Mouse (Mus musculus) lung, adult 18-20 months (tissue): ENCODE results near the gene Hist1h2ae.
"Not testable (repeated sequence)": the region's sequence is repeated elsewhere in the genome, so short reads cannot be mapped to it uniquely, and the experiment has no call there.

Source experiments
- DNase-seq, 2 experiments: peaks; one replicate each; pipeline ENCODE4 v3.0.0; 2022; ENCODE audit warnings: mixed read lengths in 2 of 2

Hist1h2ae gene

GRCm38 (mm10) chr13:23583387-23584068, 12.5 kb upstream of the Hist1h2ae start:
- DNase-seq: no peak

- DNase-seq: no peak
These were observed 11.4 kb upstream of the Hist1h2ae start for GRCm38 (mm10) chr13:23582219-23583056.

DNA sequence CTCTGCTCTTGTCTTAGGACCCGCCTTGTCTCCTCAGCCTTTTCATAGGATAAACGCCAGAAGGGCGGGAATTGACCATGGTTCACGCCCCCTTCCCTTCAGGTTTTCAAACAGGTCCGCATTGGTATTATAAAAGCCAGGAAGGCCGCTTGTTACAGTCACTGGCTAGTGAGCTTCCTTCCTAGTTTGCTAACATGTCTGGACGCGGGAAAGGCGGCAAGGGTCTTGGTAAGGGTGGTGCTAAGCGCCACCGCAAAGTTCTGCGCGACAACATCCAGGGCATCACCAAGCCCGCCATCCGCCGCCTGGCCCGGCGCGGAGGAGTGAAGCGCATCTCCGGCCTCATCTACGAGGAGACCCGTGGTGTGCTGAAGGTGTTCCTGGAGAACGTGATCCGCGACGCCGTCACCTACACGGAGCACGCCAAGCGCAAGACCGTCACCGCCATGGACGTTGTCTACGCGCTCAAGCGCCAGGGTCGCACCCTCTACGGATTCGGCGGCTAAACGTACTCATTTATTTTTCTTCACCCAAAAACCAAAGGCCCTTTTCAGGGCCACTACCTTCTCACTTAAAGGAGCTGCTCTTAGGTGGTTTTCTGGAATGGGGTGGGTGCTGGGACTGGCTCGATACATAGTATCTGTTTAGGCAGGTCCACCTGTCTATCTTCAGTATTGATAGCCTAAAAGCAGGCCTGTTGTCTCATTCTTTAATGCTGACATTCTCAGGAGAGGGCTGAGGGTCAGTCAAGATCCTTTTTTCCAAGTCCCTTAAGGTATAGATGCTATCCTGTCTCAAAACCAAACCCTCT, 10.6 kb upstream of the Hist1h2ae start, which contains the start of gene Hist1h4d:
Gene Hist1h4d (plus strand): TSS at position 191 of the 811 bp plus-strand sequence.
- peak; percentile 98 for DNase-seq

DNA sequence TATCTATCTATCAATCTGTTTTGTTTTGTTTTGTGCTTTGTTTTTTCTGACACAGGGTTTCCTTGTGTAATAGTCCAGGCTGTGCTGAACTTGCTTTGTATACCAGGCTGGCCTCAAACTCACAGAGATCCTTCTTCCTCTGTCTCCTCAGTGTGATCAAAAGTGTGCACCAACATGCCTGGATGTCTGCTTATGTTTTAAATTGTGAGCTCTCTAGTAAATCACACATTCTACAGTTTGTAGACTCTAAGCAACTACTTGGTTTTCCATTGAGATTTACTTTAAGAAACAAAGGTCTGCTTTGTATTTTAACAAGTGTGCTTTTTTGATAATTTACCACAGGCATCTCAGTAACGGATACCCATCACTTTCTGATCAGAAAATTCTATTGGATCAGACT, 6.8 kb upstream of the Hist1h2ae start:
- DNase-seq: no peak

GRCm38 (mm10) chr13:23576906-23577639, 6.1 kb upstream of the Hist1h2ae start:
- DNase-seq: no peak

DNA sequence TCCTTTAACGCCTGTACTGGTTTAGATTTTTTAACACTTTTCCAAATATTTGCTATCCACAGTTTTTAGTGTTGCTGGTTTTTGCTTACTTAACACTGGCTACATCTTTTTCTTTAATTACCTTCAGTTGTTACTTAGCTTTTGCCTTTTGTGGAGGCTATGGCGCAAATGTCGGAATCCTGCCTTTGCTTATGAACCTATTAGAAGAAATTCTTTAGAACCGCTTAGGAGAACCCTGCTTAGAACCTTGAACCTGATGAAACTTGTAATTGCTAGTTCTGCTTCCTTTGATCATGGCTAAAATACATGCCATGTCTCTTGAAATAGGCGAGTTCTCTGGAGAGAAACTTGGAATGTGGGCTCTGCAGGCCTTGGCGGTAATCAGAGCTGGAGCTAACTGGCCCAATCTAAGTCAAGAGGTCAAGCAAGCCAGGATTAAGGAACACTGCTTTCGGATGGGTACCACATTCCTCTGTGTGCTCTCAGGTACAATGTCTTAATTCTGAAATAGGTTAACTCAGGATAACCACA, 5.4 kb upstream of the Hist1h2ae start:
- DNase-seq: no peak

DNA sequence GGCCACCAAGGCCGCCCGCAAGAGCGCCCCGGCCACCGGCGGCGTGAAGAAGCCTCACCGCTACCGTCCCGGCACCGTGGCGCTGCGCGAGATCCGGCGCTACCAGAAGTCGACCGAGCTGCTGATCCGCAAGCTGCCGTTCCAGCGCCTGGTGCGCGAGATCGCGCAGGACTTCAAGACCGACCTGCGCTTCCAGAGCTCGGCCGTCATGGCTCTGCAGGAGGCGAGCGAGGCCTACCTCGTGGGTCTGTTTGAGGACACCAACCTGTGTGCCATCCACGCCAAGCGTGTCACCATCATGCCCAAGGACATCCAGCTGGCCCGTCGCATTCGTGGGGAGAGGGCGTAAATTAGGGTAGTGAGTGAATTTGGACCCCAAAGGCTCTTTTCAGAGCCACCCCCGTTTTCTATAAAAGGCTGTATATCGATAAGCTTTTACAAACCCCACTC, 4.9 kb upstream of the Hist1h2ae start:
- DNase-seq: not testable (repeated sequence)

- no peak for DNase-seq
These were observed 4.3 kb upstream of the Hist1h2ae start, which contains the start of gene Hist1h3d for GRCm38 (mm10) chr13:23575271-23575851. TSS of gene Hist1h3d (plus strand) at chr13:23575763.

- DNase-seq: not testable (repeated sequence)
These were observed 3.6 kb upstream of the Hist1h2ae start for GRCm38 (mm10) chr13:23574546-23575170.

- peak; percentile 86 to 89 for DNase-seq
These were observed 3.0 kb upstream of the Hist1h2ae start, which contains the start of the genes Hist1h2bf and Hist1h2ad for GRCm38 (mm10) chr13:23573898-23574524. TSS of gene Hist1h2bf (minus strand) at chr13:23574196. TSS of gene Hist1h2ad (plus strand) at chr13:23574381.

DNA sequence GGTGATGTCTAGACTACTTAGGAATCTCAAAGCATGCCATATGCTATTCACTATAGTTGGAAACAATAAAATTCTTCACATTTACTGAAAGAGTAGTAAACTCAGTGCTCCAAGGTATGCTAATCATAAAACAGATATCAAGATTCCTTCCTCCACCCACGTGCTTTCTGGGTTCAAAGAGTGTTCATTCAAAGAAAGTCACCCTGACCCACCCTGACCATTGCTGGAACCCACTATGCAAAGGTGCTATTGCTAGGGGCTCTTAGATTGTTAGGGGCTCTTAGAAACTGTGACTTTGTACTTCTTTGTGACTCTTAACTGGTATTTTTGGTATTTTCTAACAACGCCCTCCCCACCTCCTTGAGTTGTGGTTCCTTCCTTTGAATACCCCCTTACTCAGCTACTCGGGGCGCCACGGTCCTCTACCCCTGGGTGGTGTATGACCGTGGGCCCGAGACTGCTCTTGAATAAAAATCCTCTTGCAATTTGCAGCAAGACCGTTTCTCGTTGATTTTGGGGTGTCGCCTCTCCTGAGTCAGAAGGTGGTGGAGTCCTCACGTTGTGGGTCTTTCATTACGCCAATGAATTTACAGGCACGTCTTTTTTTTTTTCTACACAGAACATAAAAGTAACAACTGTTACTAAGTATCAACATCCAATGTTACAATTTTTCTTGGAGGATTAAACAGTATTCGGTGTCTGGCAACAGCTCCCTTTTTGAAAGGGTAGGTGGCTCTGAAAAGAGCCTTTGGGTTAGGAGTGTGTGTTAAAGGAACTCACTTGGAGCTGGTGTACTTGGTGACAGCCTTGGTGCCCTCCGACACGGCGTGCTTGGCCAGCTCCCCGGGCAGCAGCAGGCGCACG, 2.2 kb upstream of the Hist1h2ae start:
- not testable (repeated sequence) for DNase-seq

- DNase-seq: no peak
These were observed 1.4 kb upstream of the Hist1h2ae start for GRCm38 (mm10) chr13:23572218-23573033.

GRCm38 (mm10) chr13:23571504-23572217, 641 bp upstream of the Hist1h2ae start:
- DNase-seq: not testable (repeated sequence)

DNA sequence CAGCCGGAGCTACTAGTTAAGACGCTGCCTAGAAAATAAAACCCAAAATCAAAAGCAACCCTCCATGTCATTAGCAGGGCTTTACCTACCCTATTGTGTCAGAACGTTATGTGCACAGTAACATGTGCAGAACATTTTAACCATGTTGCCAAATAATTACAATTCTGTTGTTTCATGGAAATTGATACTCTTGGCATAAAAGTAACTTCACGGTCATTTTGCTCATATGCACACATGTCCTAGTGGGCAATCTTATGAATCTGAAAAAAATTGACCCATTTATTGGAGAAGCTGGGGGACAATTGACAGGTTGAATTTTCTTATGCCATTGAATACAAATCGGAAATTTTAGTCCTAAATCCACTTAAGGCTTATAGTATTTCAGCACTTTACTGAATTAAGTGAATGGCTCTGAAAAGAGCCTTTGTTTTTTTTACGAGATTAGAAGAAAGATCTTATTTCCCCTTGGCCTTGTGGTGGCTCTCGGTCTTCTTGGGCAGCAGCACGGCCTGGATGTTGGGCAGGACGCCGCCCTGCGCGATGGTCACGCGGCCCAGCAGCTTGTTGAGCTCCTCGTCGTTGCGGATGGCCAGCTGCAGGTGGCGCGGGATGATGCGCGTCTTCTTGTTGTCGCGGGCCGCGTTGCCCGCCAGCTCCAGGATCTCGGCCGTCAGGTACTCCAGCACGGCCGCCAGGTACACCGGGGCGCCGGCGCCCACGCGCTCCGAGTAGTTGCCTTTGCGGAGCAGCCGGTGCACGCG, 579 bp downstream of the Hist1h2ae start:
- not testable (repeated sequence) for DNase-seq

- no peak for DNase-seq
These were observed 6.5 kb downstream of the Hist1h2ae start for GRCm38 (mm10) chr13:23564482-23564881.

GRCm38 (mm10) chr13:23562699-23563462, 8.1 kb downstream of the Hist1h2ae start:
- DNase-seq: no peak
